Mouse (Mus musculus) erythroblast, adult 5-6 weeks (primary cell): Measurements from ENCODE around the gene Ube2d2b. TPM values are rescaled to one million over a fixed set of nuclear protein-coding genes. Genes with fewer than 3 reads are reported as not detected.

Source experiments
- ATAC-seq: replicated peaks from 2 replicates; pipeline ENCODE4 v1.8.0; 2016; ENCODE audit warnings: moderate number of reproducible peaks, mild to moderate bottlenecking, moderate TSS enrichment, inconsistent platforms; ENCODE audit not compliant: poor library complexity, low FRiP score, severe bottlenecking
- total RNA-seq, 2 experiments: library from RNA; stranded (forward) in 1 of 2; stranded (reverse) in 1 of 2; fragments of 150-400 nt in 1 of 2; fragments of 200-764, 138-1000 nt in 1 of 2; gene quantifications; 2 replicates each; pipeline versions ENCODE4 v1.2.3 to v1.2.4; 2015 to 2017; ENCODE audit warnings: low replicate concordance in 2 of 2

Gene Ube2d2b
- total RNA-seq, 2 experiments from 2014 or later, result 0.09 TPM; not detected in 1

DNA sequence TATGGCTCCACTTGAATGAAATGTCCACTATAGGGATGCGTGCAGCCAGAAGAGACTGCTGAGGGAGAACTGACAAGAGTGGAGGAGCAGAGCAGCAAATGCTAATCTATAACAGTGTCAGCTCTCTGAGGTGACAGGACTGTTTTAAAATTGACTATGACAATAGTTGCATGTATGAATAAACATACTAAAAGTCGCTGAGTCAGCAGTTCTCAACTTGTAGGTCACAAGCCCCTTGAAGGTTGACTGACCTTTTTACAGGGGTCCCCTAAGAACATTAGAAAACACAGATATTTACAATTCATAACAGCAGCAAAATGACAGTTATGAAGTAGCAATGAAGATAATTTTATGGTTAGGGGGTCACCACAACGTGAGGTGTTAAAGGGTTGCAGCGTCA, 19.1 kb downstream of the Ube2d2b start:
- ATAC-seq, result no peak

DNA sequence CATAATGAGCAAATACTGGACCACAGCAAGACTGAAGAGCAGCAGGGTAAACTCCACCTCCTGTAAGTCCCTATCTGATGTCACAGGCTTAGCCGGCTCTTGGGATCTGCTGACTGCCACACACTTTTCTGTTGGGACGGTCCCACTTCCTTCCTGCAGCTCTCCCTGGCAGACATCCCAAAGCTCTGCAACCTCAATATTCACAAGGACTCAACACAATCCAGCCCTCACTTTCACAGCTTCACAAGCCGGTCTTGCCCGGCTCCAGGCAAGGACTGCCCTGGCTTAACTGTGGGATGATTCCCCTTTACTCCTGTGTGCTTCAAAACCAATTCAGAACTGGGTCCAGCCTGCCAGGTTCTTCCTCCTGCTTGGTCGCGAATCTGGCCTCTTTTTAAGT, 23.9 kb downstream of the Ube2d2b start:
- no peak for ATAC-seq

GRCm38 (mm10) chr5:107854556-107854955, 24.7 kb downstream of the Ube2d2b start:
- ATAC-seq, result no peak

GRCm38 (mm10) chr5:107855546-107855945, 25.6 kb downstream of the Ube2d2b start:
- ATAC-seq, result no peak

DNA sequence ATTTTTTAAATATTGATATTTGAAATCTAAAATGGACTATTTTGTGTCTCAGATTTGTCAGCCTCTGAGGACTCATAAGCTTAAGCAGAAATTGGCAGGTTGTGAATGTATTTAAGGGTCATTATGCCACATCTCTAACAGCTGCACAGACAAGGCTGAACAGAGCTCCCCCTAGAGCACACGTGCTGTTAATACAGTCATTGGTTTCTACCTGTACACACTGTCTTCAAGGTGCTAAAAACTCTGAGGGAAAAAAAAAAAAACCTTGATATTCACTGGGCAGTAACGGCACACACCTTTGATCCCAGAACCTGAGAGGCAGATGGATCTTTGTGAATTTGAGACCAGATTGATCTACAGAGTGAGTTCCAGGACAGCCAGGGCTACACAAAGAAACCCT, 29.1 kb downstream of the Ube2d2b start:
- peak; percentile 67 for ATAC-seq

DNA sequence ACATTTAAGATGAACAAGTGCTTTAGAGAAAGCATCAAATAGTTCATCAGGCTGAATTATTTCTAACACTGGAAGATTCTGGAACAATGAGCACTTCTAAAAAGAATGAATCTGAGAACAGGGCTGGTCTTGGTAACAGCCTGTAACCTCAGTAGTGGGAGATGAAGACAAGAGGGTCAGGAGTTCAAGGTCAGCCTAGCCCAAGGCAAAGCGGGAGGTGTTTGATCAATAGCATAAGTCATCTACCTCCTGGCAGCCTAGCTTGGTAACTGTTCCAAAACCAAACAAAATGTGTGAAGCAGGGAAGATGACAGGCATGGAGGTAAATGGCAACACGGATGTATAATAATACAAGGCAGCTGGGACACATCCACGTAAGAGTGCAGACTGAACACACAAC, 34.1 kb downstream of the Ube2d2b start:
- ATAC-seq, result no peak

- peak; percentile 32 for ATAC-seq
These were observed 36.5 kb downstream of the Ube2d2b start for GRCm38 (mm10) chr5:107866127-107867126.

GRCm38 (mm10) chr5:107867970-107868904, 38.3 kb downstream of the Ube2d2b start:
- peak; percentile 39 for ATAC-seq

DNA sequence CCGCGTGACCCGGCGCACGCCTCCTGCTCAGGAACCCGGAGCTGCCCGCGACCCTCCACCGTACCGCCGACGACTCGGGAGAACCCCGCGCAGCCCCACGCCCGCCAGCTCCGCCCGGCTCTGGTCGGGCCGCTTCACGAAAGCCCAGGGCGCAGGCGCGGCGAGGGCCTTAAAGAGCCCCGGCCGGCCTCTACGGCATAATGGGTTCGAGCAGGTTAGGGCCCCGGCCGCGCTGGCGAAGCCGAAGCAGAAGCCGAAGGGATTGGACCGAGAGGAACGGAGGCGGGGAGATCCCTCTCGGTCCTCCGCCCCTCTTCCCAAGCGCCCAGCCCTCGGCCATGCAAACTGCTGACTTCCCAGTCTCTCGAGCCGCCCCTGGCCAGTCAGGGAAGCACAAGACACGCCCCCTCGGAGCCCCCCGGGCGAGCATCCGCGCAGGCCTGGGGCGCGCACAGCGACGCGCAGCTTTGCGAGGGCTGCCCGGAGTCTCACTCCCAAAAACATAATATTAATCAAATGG, 39.1 kb downstream of the Ube2d2b start:
- peak; percentile 74 for ATAC-seq

GRCm38 (mm10) chr5:107869701-107870100, 39.8 kb downstream of the Ube2d2b start:
- no peak for ATAC-seq

GRCm38 (mm10) chr5:107873330-107873729, 43.4 kb downstream of the Ube2d2b start:
- peak; percentile 8; the same call in 1 of the 2 replicates for ATAC-seq

DNA sequence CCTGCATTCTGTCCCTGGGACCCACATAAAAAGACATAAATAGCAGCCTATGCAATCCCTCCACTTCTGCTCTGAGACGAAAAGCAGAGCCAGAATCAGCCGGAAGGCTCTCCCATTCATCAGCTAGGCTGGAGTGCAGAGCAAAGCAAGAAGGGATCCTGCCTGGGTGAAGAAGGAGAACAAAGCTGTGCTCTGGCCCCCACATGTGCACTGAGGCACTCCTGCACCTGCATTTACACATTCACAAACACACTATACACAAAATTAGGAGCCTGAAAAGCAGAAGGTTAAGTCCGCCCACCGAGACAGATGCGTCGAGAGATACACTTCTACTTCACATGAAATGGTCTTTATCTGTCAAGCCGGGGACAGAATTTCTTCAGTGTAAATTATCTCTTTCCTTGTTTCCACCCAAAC, 44.0 kb downstream of the Ube2d2b start:
- peak; percentile 65 for ATAC-seq

- ATAC-seq, result peak; percentile 92
These were observed 44.8 kb downstream of the Ube2d2b start, which contains the start of gene Evi5 for GRCm38 (mm10) chr5:107874561-107875260. Evi5 (minus strand) TSS chr5:107875107.

- ATAC-seq, result 0 out of 2 replicates have a peak, but pooled peaks have one; percentile 8
These were observed 45.3 kb downstream of the Ube2d2b start for GRCm38 (mm10) chr5:107875261-107875611.

- ATAC-seq, result no peak
These were observed 47.2 kb downstream of the Ube2d2b start for GRCm38 (mm10) chr5:107877053-107877452.

DNA sequence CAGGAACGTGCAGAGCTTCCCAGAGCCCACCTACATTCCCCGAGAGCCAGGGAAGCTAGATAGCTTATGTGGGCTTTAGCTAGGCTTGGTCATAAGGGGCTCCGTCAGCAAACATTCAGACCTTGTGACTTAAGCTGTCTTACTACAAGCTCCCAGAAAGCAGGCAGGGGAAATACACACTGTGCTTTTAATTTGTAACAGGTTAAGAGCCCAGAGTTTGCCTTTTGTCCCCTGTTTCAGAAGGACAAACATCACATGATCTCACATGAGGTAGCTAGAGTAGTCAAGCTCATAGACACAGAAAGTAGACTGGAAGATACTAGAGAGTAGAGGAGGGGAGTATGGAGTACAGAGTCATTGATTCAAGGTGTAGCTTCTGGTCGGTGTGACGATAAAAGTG, 50.8 kb downstream of the Ube2d2b start:
- ATAC-seq, result no peak
